Mouse (Mus musculus) spleen, postnatal 14 days (tissue): ENCODE results near the gene Ropn1.
"Not testable (repeated sequence)": the region's sequence is repeated elsewhere in the genome, so short reads cannot be mapped to it uniquely, and the experiment has no call there.

Source experiments
- DNase-seq, 2 experiments: peaks; one replicate each; pipeline ENCODE4 v3.0.0; 2021 to 2022; ENCODE audit warnings: low spot score in 2 of 2

Ropn1 gene

DNA sequence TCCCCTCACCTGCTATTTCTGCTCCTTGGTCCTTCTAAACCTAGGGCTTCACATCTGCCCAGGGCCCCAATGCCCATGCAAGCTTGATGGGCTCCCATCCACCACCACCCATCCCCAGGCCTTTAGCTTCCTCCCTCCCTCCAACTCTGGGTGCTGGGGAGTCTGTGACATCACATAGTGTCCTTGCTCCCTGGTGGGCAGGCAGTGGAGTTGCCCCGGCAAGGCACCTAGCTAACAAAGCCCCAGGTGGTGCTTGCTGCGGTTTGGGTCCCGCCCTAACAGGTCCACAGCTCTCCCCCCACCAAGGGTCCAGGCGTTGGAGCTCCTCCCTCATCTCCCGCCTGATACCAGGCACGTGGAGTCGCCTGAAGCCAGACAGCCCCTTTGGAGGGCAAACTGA is at the start of gene Ropn1:
Ropn1 (plus strand) TSS at position 301 of the 400 bp plus-strand sequence.
- no peak for DNase-seq

DNA sequence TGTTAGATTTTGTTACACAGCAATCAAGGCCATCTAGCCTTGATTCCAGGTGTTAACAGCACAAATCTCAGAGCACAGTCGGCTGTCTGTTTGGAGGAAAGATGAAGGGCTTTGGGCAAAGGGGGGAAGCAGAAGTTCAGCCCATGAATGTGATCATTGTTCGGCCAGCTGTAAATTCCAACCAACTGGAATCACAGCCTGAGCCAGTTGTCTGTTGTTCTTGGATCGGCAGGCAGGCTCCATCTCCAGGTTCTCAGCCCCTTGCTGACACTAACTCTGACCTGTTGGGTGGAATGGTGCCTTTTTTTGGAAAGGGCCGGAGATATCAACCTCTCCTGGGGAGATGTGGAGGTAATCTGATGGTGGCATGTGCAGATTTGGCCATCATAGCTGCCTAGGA is 47.8 kb upstream of the Ropn1 start:
- no peak for DNase-seq

DNA sequence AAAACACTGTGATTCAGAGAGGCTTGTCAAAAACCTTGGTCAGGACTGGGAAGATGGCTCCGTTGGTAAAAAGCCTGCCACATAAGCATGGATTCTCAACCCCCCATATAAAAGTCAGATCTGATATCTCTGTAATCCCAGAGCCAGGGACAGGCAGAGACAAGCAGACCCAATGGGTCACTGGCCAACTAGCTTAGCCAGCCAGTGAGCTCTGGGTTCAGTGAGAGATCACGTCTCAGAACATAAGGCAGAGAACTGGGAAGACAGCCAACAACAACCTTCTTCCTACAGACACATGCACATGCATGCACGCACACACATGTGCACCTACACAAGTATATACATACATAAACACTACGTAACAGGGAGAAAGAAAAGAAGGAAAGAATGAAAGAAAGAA is 46.6 kb upstream of the Ropn1 start:
- DNase-seq: no peak

DNA sequence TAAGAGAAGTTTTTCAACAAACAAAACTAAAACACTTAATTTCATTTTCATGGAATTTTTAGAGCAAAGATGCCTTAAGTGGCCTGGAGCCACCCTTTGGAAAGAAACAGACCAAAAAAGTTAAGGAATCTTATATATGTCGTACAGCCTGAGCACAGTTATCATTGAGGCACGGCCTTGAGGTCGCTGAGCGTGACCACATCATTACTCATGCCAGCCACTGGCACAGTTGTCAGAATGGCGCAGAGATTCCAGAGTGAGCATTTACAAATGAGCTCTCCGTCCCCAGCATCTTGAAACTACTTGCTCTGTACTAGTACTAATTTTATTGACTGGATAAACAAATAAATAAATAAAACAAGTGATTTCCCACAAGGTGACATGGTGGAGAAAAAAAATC is 45.9 kb upstream of the Ropn1 start:
- DNase-seq: no peak

DNA sequence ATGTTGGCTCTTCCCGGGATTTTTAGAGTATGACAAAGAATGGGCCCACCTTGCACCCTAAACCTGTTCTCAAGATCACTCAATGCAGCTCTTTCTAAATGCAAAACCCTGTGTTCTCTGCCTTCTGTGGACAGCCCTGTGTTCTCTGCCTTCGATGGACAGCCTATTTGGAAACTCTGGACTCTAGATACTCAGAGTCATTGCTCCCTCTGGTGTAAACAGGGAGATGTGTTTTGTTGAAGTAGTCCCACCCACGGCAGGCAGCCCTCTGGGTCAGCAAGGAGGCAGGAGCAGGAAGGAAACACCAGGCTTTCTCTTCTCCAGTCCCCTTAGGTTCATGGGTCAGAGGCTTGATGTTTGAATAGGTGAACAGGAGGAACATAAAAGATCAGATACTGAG is 44.0 kb upstream of the Ropn1 start:
- no peak for DNase-seq

DNA sequence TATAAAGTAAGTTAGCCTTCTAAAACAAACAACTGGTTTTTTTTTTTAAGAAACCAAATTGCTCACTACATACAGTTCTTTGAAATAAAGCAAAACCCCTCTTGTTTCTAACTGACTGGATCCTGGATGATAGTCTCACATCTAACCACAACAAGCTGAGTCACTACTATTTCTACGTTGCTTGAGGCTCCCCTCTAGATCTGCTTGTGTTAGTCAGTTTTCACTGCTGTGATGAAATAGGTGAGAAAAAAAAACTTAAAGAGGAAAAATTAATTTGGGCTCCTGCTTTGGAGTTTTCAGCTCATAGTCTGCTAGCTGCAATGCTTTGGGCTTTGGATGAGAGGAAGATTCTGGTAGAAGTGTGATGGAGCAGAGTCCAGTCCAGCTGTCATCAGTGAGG is 39.6 kb upstream of the Ropn1 start:
- DNase-seq: no peak

DNA sequence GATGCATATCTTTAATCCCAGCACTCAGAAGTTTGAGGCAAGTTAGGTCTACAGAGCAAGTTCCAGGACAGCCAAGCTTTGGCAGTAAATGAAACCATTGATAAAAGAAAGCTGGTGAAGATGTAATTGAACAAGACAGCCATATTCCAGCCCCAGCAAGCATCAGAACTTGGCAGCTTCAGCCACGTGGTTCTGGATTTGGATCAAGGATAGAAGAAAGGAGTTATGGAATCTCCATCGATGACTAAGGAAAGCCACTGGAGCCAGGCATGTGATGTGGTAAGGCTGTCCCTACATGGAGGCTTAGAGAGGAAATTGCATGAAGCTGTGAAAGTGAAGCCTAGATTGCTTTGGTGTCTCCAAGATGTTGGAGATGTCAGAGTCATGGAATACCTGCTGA is 35.7 kb upstream of the Ropn1 start:
- no peak for DNase-seq

DNA sequence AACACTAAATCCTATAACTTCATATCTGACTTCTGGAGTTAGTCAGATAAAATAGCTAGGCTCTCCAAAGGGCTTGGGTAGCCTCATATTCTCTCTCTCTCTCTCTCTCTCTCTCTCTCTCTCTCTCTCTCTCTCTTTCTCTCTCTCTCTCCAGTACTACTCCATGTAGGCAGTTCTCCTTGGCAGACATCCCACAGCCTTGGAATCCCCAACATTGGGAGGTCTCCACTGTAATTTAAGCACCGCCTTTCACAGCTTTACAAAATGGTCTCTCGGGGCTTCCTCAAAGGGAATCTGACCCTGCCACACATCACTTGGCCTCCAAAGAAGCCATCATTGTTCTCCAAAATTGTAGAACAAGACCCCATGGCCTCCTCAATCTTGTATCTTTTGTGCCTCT is 22.1 kb upstream of the Ropn1 start:
- DNase-seq: no peak

DNA sequence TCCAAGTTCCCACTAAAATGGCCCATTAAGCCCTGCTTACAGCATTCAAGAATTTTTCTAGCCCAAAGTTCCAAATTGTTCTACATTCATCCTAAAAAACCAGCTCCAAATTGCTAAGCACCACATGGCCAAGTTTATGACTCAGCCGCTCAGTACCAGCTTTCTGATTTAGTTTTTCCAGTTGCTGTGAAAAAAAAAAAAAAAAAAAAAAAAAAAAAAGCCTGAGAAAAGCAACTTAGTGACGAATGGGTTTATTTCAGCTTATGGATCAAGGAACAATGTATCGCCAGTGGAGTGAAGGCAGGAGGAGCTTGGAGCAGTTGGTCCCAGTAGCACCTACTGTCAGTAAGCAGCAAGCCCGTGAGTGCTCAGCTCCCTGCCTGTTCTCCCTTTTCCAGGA is 21.3 kb upstream of the Ropn1 start:
- no peak for DNase-seq

DNA sequence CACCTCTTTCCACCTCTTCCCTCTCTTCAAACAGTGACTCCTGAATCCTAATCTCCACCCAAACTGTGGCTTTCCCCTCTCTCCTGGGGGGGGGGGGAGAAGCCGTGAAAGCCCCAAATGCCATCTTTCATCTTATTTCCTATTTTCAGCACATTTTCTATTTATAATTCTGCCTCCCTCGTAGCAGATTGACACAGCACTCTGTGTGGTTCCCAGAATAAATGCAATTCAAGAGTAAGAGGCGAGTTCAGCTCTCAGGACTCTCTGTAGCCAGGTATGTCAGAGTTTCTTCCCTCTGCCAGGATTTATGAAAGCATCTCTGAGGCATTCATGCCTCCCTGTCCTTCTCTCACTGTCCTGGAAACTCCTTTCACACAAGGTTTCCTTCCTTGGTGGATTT is 14.2 kb upstream of the Ropn1 start:
- no peak for DNase-seq

DNA sequence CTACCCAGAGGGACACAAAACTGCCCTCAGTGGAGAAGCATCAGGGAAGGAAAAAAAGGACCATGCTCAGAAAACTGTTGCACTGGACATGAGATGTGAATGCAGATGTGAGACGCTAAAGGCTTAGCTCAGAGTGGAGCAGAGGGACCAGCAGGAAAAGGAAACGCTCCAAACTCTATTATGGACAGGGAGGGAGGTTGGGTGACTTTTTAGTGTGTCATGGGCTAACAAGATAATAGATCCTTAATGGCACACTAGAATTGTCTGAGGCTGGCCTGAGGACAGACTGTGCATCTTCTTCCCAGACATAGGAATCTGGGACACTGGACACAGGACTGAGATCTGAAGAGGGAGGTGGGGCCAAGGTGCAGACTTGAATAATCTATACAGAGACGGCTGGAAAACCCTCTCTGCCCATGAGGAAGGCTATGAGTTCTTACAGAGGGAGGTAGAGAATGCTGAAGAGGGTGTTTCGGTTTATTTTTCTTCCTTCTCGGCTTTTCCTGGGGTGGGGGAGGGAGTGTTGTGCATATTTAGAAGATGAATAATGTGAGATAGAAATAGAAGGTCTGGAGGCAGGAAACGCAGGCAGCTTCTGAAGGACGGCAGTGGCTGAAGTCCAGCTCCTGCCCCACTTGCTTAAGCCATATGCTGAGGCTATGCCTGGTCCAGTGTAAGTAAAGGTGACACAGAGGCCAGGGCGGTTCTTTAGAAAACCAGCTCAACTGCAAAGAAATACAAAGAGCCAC is 6.0 kb upstream of the Ropn1 start:
- DNase-seq: no peak

DNA sequence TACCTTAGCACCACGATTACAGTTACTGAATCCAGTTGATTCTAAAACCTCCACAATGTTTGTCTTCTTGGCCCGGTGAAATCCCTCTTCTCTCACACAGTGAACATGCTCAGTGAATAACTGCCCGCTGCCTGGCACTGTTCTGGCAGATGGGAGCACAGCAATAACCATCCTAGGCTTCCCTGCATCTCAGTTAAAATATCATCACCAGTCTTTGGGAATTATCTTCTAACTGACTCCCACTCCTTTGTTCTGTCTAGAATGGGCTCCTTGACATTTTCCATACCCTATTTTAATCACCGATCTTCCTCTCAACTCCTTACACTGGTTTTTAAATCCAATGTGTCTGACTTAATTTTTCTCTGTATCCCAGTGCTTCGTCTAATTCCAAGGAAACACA is 3.3 kb downstream of the Ropn1 start:
- no peak for DNase-seq

DNA sequence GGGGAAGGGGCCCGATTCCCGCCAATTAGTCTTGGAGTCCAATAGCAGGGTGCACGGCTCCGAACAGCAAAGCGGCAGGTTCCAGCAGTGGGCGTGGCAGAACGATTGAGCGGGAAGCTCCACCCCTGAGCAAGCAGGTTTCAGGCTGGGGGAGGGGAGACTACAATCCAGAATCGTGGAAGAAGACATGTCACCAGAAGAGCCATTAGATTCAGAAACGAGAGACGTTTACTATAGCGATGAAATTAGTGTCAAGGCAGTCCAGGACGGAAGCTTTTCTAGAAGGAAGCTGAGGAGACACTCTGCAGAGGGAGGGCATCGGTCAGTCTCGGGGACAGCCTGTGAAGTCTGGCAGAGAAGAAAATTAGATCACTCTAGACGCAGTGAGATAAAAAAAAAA is 7.8 kb downstream of the Ropn1 start:
- not testable (repeated sequence) for DNase-seq

DNA sequence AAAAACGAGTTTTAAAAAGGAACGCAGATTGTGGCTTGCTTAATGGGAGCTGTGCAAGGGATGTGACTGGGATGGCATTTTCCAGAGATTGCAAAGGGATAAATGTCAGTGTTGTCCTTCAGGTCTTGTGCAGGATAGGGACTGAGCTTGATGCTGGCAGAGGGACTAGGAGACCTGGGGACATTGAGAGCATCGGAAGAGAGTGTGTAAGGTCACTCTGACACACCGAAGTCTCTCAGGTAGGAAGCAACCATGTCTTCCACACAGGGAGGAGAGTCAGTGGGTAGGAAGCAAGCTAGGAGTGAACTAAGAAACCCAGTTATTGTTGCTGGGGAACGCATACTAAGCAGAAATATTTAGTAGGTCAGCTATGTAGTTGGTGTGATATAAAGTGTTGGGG is 8.3 kb downstream of the Ropn1 start:
- DNase-seq: no peak

DNA sequence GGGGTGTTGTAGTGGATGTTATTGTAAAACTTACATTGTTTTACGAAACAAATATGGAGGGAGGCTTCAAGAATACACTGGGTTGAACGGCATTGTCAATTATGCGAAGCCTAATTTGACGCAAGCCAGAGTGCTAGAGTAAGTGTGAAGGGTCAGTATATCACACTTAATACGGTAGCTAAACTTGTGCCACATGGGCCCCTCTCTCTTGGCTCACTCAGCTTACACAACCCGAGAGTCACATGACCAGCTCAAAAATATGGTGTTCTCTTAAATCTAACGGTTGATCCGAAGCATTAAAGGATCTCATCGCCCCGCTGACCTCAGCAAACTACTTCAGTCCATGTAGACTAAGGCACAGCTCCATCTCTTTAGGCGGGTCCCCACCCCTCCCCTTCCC is 8.7 kb downstream of the Ropn1 start:
- DNase-seq: no peak

DNA sequence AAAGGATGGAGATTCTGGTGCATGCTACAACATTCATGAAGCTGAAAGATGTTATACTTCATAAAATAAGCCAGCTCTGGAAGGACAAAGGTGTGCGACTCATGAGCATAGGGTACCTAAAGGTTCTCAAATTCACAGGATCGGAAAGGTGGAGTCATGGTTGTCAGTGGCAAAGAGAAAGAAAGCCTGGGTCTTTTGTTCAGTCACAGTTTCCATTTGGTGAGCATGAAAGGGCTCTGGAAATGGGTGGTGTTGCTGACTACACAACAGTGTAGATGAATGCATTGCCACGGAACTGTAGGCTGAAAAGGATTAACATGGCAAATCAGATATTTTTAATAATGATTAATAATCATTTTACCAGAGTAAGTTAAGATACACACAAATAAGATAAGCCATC is 14.8 kb downstream of the Ropn1 start:
- DNase-seq: no peak

DNA sequence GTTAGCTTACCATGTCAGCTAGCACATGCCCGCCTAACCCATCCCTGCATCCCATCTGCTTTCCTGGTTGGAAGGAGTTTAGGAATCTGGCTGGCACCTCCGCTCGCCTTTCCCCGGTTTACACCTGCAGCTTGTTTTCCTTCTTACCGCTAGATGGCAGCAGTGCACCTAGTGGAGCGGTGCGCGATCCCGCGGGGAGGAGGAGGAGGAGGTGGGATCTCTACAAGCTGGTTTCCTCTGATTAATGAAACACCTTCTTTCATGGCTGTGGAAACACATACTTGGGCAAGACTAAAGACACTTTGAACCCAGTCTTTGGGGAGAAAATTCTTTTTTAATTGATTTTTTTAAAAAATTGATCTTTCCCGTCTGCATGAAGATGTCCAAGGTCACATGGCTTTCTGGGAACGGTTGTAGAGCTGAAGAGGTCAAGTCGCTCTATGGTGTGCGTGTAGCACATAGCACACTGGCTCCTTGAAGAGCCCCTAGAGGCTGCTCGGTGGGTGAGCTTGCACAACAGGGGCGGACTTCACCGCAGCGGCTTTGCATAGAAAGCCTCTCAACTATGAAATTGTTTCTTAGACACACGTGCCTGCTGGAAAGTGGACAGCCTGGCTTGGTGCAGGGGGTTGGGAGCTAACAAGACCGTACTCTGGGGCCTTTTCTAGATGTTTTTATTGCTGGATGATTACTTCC is 17.5 kb downstream of the Ropn1 start:
- peak in 1 of 2 experiments; percentile 51 for DNase-seq

DNA sequence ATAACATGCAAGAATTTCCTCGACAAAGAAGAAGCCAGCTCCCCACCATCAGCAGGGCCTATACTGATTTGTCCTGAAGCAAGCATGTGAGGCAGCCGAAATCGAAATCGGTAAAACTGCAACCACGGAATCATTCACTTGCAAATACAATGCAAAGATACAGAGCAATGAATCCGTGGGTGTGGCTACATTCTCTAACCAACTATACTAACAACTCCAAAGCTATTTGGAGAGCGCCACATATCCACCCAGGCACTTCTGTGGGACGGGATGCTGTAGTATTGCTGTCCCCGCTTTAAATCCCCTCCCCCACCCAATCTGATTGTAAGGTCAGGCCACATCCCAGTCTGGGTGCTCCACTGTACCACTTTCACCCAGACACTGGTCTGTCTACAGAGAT is 18.6 kb downstream of the Ropn1 start:
- no peak for DNase-seq

DNA sequence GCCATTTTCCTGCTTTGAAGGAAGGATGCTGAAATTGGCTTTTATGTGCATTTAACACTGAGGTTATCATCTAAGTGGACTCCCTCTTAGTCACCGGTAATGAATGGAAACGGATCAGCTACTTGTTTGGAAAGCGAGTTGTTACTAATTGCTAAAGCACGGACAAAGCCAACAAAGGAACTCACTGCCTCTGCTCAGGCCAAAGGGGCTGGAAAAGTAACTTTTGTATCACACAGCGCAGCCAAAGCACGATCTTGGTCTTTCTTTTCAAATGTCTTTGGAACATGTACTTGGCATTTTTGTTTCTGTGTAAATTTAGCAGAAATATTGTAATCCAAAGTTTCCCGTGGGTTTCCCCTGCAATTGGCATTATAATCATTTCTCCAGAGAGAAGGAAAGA is 22.2 kb downstream of the Ropn1 start:
- no peak for DNase-seq

DNA sequence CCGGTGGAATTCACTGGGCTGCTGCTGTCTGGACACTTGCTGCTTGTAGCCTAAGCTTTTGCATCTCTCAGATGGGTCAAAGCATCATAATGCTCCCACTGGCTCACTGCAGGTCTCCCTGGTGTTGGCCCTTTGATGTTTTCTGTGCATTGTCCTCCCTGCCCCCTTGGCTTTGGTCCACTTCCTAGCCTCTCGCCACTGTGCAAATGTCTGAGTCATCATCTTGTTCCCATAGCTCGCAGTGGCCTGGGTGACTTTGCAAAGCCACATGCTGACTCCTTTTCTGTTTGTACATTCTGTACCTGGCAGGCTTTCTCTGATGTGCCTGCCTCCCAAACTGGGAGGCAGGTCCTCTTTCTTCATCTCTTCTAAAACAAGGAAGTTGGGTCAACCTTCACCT is 23.1 kb downstream of the Ropn1 start:
- no peak for DNase-seq

DNA sequence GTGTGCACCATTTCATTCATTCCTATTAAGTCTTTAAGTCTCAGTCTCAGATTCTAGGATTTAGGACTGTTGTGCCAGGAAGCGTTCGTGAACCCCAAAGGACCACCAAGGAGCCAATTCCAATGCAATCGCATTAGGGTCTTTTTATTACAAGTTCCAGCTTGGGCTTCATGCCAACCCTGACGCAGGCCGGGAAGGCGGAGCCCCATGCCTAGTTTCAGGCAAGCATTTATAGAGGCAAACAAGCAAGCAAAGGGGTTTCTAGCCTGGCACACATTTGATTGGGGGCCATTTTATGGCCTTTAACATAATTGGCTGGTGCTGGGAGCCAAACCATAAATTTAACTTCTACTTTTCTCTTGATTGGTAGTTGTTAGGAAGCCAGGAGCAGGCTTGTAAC is 24.6 kb downstream of the Ropn1 start:
- DNase-seq: no peak

DNA sequence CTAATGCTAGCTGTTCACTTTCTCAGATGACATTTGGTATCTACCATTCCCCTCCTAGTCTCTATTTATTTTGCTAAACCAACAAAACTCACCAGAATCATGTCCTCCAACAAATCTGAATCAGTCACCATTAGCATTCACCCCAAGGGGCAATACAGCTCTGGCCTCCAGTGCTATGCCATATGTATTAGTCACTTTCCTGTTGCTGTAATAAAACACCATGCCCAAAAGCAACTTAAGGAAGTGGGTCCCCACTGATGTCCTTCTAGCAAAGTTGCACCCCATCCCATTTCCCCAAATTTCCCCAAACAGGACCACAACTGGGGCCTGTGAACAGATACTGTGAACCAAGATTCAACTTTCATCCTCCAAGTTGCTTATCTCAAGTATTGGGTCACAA is 32.1 kb downstream of the Ropn1 start:
- no peak for DNase-seq

DNA sequence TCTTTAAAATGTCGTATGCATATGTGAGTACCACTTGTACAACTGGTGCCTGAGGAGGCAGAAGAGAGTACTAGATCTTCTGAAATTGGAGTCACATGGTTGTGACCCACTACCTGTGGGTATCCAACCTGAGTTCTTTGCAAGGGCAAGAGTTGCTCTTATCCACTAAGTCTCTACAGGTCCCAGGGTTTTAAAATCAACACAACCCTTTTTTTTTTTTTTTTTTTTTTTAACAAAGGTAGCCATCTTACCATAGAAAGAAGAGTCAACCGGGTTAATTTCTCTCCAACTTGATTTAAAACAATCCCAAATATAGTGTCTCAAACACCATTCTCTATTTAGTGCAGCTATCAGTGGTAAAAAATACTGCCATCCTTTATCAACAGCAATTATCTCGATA is 40.2 kb downstream of the Ropn1 start:
- no peak for DNase-seq
